Mouse (Mus musculus): Measurements from ENCODE around the gene Ttll5.

DNA sequence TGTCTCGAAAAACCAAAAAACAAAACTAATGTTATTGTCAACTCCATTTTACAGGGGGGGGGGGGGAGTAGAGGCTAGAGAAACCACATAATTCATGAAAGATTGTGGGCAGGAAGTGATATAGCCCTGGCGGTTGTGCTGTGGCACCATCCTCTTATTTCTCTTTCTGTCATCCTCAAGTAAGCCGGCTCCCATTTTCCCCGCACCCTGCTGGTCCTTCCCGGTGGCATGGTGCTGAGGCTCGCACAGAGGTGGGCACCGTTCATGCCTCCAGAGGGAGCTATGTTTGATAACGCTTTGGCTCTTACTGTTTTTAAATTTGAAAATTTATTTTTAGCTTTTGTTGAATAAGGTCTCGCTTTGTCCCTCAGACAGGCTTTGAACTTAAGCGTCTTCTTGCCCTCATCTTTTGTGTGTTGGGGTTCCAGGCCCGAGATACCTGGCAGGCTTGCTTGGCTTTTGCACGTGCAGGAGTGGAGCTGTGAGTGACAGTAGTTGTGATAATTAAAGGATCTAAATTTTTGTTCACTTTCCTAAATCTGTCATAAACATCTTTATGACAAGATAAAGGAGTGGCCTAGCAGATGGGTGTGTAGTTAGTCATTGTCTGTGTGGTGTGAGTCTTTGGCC is 15.0 kb downstream of the Ttll5 start:
- TF ChIP-seq CTCF (IDR thresholded peaks at IDR 0.05; ENCODE audit: extremely low read depth, insufficient read depth, insufficient read length, insufficient replicate concordance), result no peak
- no peak for TF ChIP-seq POLR2A (IDR thresholded peaks at IDR 0.05; ENCODE audit: low read depth, low read length)

Measured in spleen, adult 2 months (tissue).